Mouse (Mus musculus): ENCODE data around the gene Tmem79.
"Not testable (repeated sequence)": the region's sequence is repeated elsewhere in the genome, so short reads cannot be mapped to it uniquely, and the experiment has no call there.

The Tmem79 gene

GRCm38 (mm10) chr3:88354396-88355165, 18.6 kb upstream of the Tmem79 start:
- no peak for DNase-seq (ENCODE audit: extremely low spot score)

GRCm38 (mm10) chr3:88352907-88353306, 17.0 kb upstream of the Tmem79 start:
- no peak for DNase-seq (ENCODE audit: extremely low spot score)

GRCm38 (mm10) chr3:88350732-88351131, 14.8 kb upstream of the Tmem79 start:
- no peak for DNase-seq (ENCODE audit: extremely low spot score)

GRCm38 (mm10) chr3:88339006-88339405, 3.1 kb upstream of the Tmem79 start:
- no peak for DNase-seq (ENCODE audit: extremely low spot score)

- no peak for DNase-seq (ENCODE audit: extremely low spot score)
Observed at GRCm38 (mm10) chr3:88338316-88338715, 2.4 kb upstream of the Tmem79 start.

- DNase-seq (ENCODE audit: extremely low spot score) = no peak
Observed at GRCm38 (mm10) chr3:88337367-88338020, 1.5 kb upstream of the Tmem79 start.

GRCm38 (mm10) chr3:88335436-88336053, 403 bp downstream of the Tmem79 start:
- DNase-seq (ENCODE audit: extremely low spot score) = peak; percentile 45

- no peak for DNase-seq (ENCODE audit: extremely low spot score)
Observed at GRCm38 (mm10) chr3:88334902-88335435, 979 bp downstream of the Tmem79 start.

GRCm38 (mm10) chr3:88334029-88334658, 1.8 kb downstream of the Tmem79 start:
- no peak for DNase-seq (ENCODE audit: extremely low spot score)

- DNase-seq (ENCODE audit: extremely low spot score) = peak; percentile 38
Observed at GRCm38 (mm10) chr3:88331282-88331681, 4.7 kb downstream of the Tmem79 start.

- no peak for DNase-seq (ENCODE audit: extremely low spot score)
Observed at GRCm38 (mm10) chr3:88328956-88329355, 7.0 kb downstream of the Tmem79 start.

GRCm38 (mm10) chr3:88324951-88325405, 11.0 kb downstream of the Tmem79 start, which contains the start of gene Glmp:
TSS of gene Glmp (plus strand) at chr3:88325023.
- DNase-seq (ENCODE audit: extremely low spot score) = peak; percentile 48

GRCm38 (mm10) chr3:88299172-88299571, 36.8 kb downstream of the Tmem79 start:
- no peak for DNase-seq (ENCODE audit: extremely low spot score)

- DNase-seq (ENCODE audit: extremely low spot score) = no peak
Observed at GRCm38 (mm10) chr3:88297321-88297851, 38.6 kb downstream of the Tmem79 start.

- DNase-seq (ENCODE audit: extremely low spot score) = peak; percentile 97
Observed at GRCm38 (mm10) chr3:88296561-88297318, 39.2 kb downstream of the Tmem79 start, which contains the start of the genes Tsacc and Cct3. TSS of gene Tsacc (minus strand) at chr3:88296999. TSS of gene Cct3 (plus strand) at chr3:88297116.

- DNase-seq (ENCODE audit: extremely low spot score) = no peak
Observed at GRCm38 (mm10) chr3:88296110-88296560, 39.8 kb downstream of the Tmem79 start.

- not testable (repeated sequence) for DNase-seq (ENCODE audit: extremely low spot score)
Observed at GRCm38 (mm10) chr3:88295272-88295671, 40.7 kb downstream of the Tmem79 start.

GRCm38 (mm10) chr3:88291970-88292369, 44.0 kb downstream of the Tmem79 start:
- no peak for DNase-seq (ENCODE audit: extremely low spot score)

- not testable (repeated sequence) for DNase-seq (ENCODE audit: extremely low spot score)
Observed at GRCm38 (mm10) chr3:88288133-88288713, 47.7 kb downstream of the Tmem79 start.

- no peak for DNase-seq (ENCODE audit: extremely low spot score)
Observed at GRCm38 (mm10) chr3:88287110-88287509, 48.8 kb downstream of the Tmem79 start, which contains the start of gene Gm38392. TSS of gene Gm38392 (minus strand) at chr3:88287210.
